Mouse (Mus musculus): Measurements from ENCODE around the gene Chd4. TPM values are rescaled to one million over a fixed set of nuclear protein-coding genes. Genes with fewer than 3 reads are reported as not detected.

The Chd4 gene
- polyA plus RNA-seq, 1 experiment from 2014 or later, result 98.9 TPM

- Histone ChIP-seq H3K36me3 (no peaks in the 10 kb centered on the region), H3K27me3 (0 out of 2 replicates have a peak, but pooled peaks cover 2% of the 10 kb centered on the region), H3K9me3 (no peaks in the 10 kb centered on the region), H3K4me2 (replicated peaks) (peak overlapping the region; percentile 54), H3K4me1 (peaks cover 13% of the 10 kb centered on the region; the same call in 1 of the 2 replicates), H3K9ac (replicated peaks) (peak overlapping the region; percentile 38), H3K27ac (replicated peaks) (peak overlapping the region; percentile 83), H3K4me3 (peak overlapping the region; percentile 41)
- 20% methylated on average over 25 of the region's 25 CpGs for WGBS
- ATAC-seq (replicated peaks), result no peak
Measured at GRCm38 (mm10) chr6:125081394-125081793, 14.4 kb upstream of the Chd4 start.

- WGBS, result 20% methylated on average over 45 of the region's 45 CpGs
- Histone ChIP-seq H3K4me2 (replicated peaks) (peak overlapping the region; percentile 54), H3K9me3 (no peaks in the 10 kb centered on the region), H3K4me3 (peak overlapping the region; percentile 41), H3K9ac (replicated peaks) (peak overlapping the region; percentile 38), H3K36me3 (no peaks in the 10 kb centered on the region), H3K4me1 (peaks cover 13% of the 10 kb centered on the region; the same call in 1 of the 2 replicates), H3K27ac (replicated peaks) (peak overlapping the region; percentile 83), H3K27me3 (0 out of 2 replicates have a peak, but pooled peaks cover 2% of the 10 kb centered on the region)
- ATAC-seq (replicated peaks), result peak; percentile 89
Measured at GRCm38 (mm10) chr6:125081797-125082560, 13.8 kb upstream of the Chd4 start.

GRCm38 (mm10) chr6:125082801-125083386 is 12.9 kb upstream of the Chd4 start:
- H3K4me3 ChIP-seq, result no peak overlapping the region
- no peaks in the 10 kb centered on the region for H3K36me3 ChIP-seq
- no peaks in the 10 kb centered on the region for H3K9me3 ChIP-seq
- H3K27ac ChIP-seq (replicated peaks), result no peak overlapping the region
- H3K9ac ChIP-seq (replicated peaks), result no peak overlapping the region
- H3K4me2 ChIP-seq (replicated peaks), result no peak overlapping the region
- 0 out of 2 replicates have a peak, but pooled peaks cover 2% of the 10 kb centered on the region for H3K27me3 ChIP-seq
- peaks cover 13% of the 10 kb centered on the region; the same call in 1 of the 2 replicates for H3K4me1 ChIP-seq
- WGBS, result 89% methylated on average over 7 of the region's 7 CpGs
- no peak for ATAC-seq (replicated peaks)

- Histone ChIP-seq H3K27me3 (no peaks in the 10 kb centered on the region), H3K36me3 (no peaks in the 10 kb centered on the region), H3K9me3 (no peaks in the 10 kb centered on the region), H3K4me2 (replicated peaks) (no peak overlapping the region), H3K9ac (replicated peaks) (no peak overlapping the region), H3K4me1 (peaks cover 23% of the 10 kb centered on the region), H3K27ac (replicated peaks) (no peak overlapping the region), H3K4me3 (no peak overlapping the region)
- peak; percentile 15; the same call in 1 of the 2 replicates for ATAC-seq (replicated peaks)
- 5% methylated on average over 4 of the region's 4 CpGs for WGBS
Measured at GRCm38 (mm10) chr6:125084424-125084823, 11.4 kb upstream of the Chd4 start.

GRCm38 (mm10) chr6:125087937-125088336 is 7.8 kb upstream of the Chd4 start:
- Histone ChIP-seq H3K4me3 (no peak overlapping the region), H3K27me3 (no peaks in the 10 kb centered on the region), H3K4me2 (replicated peaks) (no peak overlapping the region), H3K36me3 (no peaks in the 10 kb centered on the region), H3K4me1 (peaks cover 25% of the 10 kb centered on the region), H3K9me3 (no peaks in the 10 kb centered on the region), H3K9ac (replicated peaks) (no peak overlapping the region), H3K27ac (replicated peaks) (peak overlapping the region; percentile 94)
- 77% methylated on average over 3 of the region's 3 CpGs for WGBS
- no peak for ATAC-seq (replicated peaks)

GRCm38 (mm10) chr6:125088561-125089321 is 7.0 kb upstream of the Chd4 start:
- Histone ChIP-seq H3K9me3 (no peaks in the 10 kb centered on the region), H3K27me3 (no peaks in the 10 kb centered on the region), H3K4me1 (peaks cover 25% of the 10 kb centered on the region), H3K36me3 (no peaks in the 10 kb centered on the region), H3K9ac (replicated peaks) (peak overlapping the region; percentile 30; the same call in 1 of the 2 replicates), H3K4me2 (replicated peaks) (peak overlapping the region; percentile 45), H3K27ac (replicated peaks) (peak overlapping the region; percentile 94), H3K4me3 (no peak overlapping the region)
- WGBS, result 2% methylated on average over 19 of the region's 20 CpGs
- ATAC-seq (replicated peaks), result peak; percentile 84

GRCm38 (mm10) chr6:125089521-125090321 is 6.1 kb upstream of the Chd4 start:
- no peaks in the 10 kb centered on the region for H3K36me3 ChIP-seq
- peak overlapping the region; percentile 45 for H3K4me2 ChIP-seq (replicated peaks)
- peak overlapping the region; percentile 17 for H3K9ac ChIP-seq (replicated peaks)
- under 1% methylated on average over 15 of the region's 15 CpGs for WGBS
- H3K4me1 ChIP-seq, result peaks cover 25% of the 10 kb centered on the region
- H3K27ac ChIP-seq (replicated peaks), result peak overlapping the region; percentile 94
- peak overlapping the region; percentile 18 for H3K4me3 ChIP-seq
- no peaks in the 10 kb centered on the region for H3K9me3 ChIP-seq
- no peaks in the 10 kb centered on the region for H3K27me3 ChIP-seq
- ATAC-seq (replicated peaks), result peak; percentile 78

- H3K4me1 ChIP-seq, result peaks cover 27% of the 10 kb centered on the region
- H3K27ac ChIP-seq (replicated peaks), result peak overlapping the region; percentile 94
- peak overlapping the region; percentile 4; the same call in 1 of the 2 replicates for H3K4me3 ChIP-seq
- no peaks in the 10 kb centered on the region for H3K9me3 ChIP-seq
- WGBS, result 46% methylated on average over 10 of the region's 10 CpGs
- peak; percentile 0; the same call in 1 of the 2 replicates for ATAC-seq (replicated peaks)
- no peaks in the 10 kb centered on the region for H3K36me3 ChIP-seq
- no peaks in the 10 kb centered on the region for H3K27me3 ChIP-seq
- H3K4me2 ChIP-seq (replicated peaks), result peak overlapping the region; percentile 45
- peak overlapping the region; percentile 17; the same call in 1 of the 2 replicates for H3K9ac ChIP-seq (replicated peaks)
Measured at GRCm38 (mm10) chr6:125090341-125091085, 5.3 kb upstream of the Chd4 start.

- Histone ChIP-seq H3K4me1 (peaks cover 30% of the 10 kb centered on the region), H3K27ac (replicated peaks) (no peak overlapping the region), H3K9me3 (no peaks in the 10 kb centered on the region), H3K4me2 (replicated peaks) (no peak overlapping the region), H3K27me3 (no peaks in the 10 kb centered on the region), H3K4me3 (no peak overlapping the region), H3K9ac (replicated peaks) (no peak overlapping the region), H3K36me3 (no peaks in the 10 kb centered on the region)
- no peak for ATAC-seq (replicated peaks)
- WGBS, result 94% methylated on average over 5 of the region's 5 CpGs
Measured at GRCm38 (mm10) chr6:125092372-125092771, 3.4 kb upstream of the Chd4 start.

GRCm38 (mm10) chr6:125094843-125095242 is 938 bp upstream of the Chd4 start:
- peaks cover 40% of the 10 kb centered on the region for H3K4me1 ChIP-seq
- H3K9me3 ChIP-seq, result no peaks in the 10 kb centered on the region
- no peaks in the 10 kb centered on the region for H3K27me3 ChIP-seq
- no peak overlapping the region for H3K4me2 ChIP-seq (replicated peaks)
- H3K36me3 ChIP-seq, result peaks cover 9% of the 10 kb centered on the region; the same call in 1 of the 2 replicates
- 53% methylated on average over 3 of the region's 3 CpGs for WGBS
- H3K27ac ChIP-seq (replicated peaks), result peak overlapping the region; percentile 94
- no peak overlapping the region for H3K4me3 ChIP-seq
- no peak for ATAC-seq (replicated peaks)
- no peak overlapping the region for H3K9ac ChIP-seq (replicated peaks)

- peak overlapping the region; percentile 94 for H3K27ac ChIP-seq (replicated peaks)
- no peaks in the 10 kb centered on the region for H3K27me3 ChIP-seq
- peaks cover 39% of the 10 kb centered on the region for H3K4me1 ChIP-seq
- peak overlapping the region; percentile 74 for H3K4me2 ChIP-seq (replicated peaks)
- peaks cover 22% of the 10 kb centered on the region for H3K36me3 ChIP-seq
- peak overlapping the region; percentile 84 for H3K9ac ChIP-seq (replicated peaks)
- peak overlapping the region; percentile 82 for H3K4me3 ChIP-seq
- H3K9me3 ChIP-seq, result no peaks in the 10 kb centered on the region
- no peak for ATAC-seq (replicated peaks)
- WGBS, result 0% methylated on average over 21 of the region's 32 CpGs
Measured at GRCm38 (mm10) chr6:125096279-125096596, 457 bp downstream of the Chd4 start.
